Mouse (Mus musculus) erythroid progenitor cell, adult 5-6 weeks (primary cell): ENCODE results near the gene Hpgds. TPM values are rescaled to one million over a fixed set of nuclear protein-coding genes. Genes with fewer than 3 reads are reported as not detected.

ENCODE experiments used
- ATAC-seq: replicated peaks from 2 replicates; pipeline ENCODE4 v1.8.0; 2016; ENCODE audit warnings: moderate number of reproducible peaks, mild to moderate bottlenecking, moderate TSS enrichment, inconsistent platforms; ENCODE audit not compliant: poor library complexity, low FRiP score, severe bottlenecking
- total RNA-seq, 2 experiments: library from RNA; stranded (forward) in 1 of 2; stranded (reverse) in 1 of 2; fragments of 150-400 nt in 1 of 2; fragments of 186-747, 209-891 nt in 1 of 2; gene quantifications; 2 replicates each; pipeline versions ENCODE4 v1.2.3 to v1.2.4; 2015 to 2017; ENCODE audit warnings: low replicate concordance in 2 of 2

Gene Hpgds
- 0.72 and 14.3 TPM in 2 replicates for total RNA-seq (2015; ENCODE audit: low replicate concordance)
- 5.4 and 5.5 TPM in 2 replicates for total RNA-seq (2017; ENCODE audit: low replicate concordance)

- ATAC-seq = no peak
These were observed at the start of gene Hpgds for GRCm38 (mm10) chr6:65144621-65145205. TSS of gene Hpgds (minus strand) at chr6:65144908.

- no peak for ATAC-seq
These were observed 20.3 kb upstream of the Hpgds start for GRCm38 (mm10) chr6:65164977-65165376.

GRCm38 (mm10) chr6:65164137-65164536, 19.4 kb upstream of the Hpgds start:
- no peak for ATAC-seq

GRCm38 (mm10) chr6:65159381-65159942, 14.8 kb upstream of the Hpgds start:
- no peak for ATAC-seq

- no peak for ATAC-seq
These were observed 12.3 kb upstream of the Hpgds start for GRCm38 (mm10) chr6:65157042-65157441.

GRCm38 (mm10) chr6:65153570-65153969, 8.9 kb upstream of the Hpgds start:
- ATAC-seq = no peak

- ATAC-seq = no peak
These were observed 6.0 kb upstream of the Hpgds start for GRCm38 (mm10) chr6:65150703-65151102.

- ATAC-seq = no peak
These were observed 1.7 kb upstream of the Hpgds start for GRCm38 (mm10) chr6:65146363-65146762.

- ATAC-seq = no peak
These were observed 2.4 kb downstream of the Hpgds start for GRCm38 (mm10) chr6:65142316-65142715.

- no peak for ATAC-seq
These were observed 3.9 kb downstream of the Hpgds start for GRCm38 (mm10) chr6:65140750-65141243.

GRCm38 (mm10) chr6:65140082-65140749, 4.5 kb downstream of the Hpgds start:
- ATAC-seq = no peak

- no peak for ATAC-seq
These were observed 6.5 kb downstream of the Hpgds start for GRCm38 (mm10) chr6:65138243-65138642.

- no peak for ATAC-seq
These were observed 6.9 kb downstream of the Hpgds start for GRCm38 (mm10) chr6:65137802-65138201.

- no peak for ATAC-seq
These were observed 12.3 kb downstream of the Hpgds start for GRCm38 (mm10) chr6:65132376-65132775.

- ATAC-seq = no peak
These were observed 18.5 kb downstream of the Hpgds start for GRCm38 (mm10) chr6:65126074-65126726.

- ATAC-seq = no peak
These were observed 27.2 kb downstream of the Hpgds start for GRCm38 (mm10) chr6:65117540-65117939.

- ATAC-seq = no peak
These were observed 29.8 kb downstream of the Hpgds start for GRCm38 (mm10) chr6:65114902-65115301.

- no peak for ATAC-seq
These were observed 65.6 kb downstream of the Hpgds start for GRCm38 (mm10) chr6:65079139-65079538.

- no peak for ATAC-seq
These were observed 69.5 kb downstream of the Hpgds start for GRCm38 (mm10) chr6:65075201-65075600.
